Mouse (Mus musculus) bone marrow macrophage, adult 2 months (primary cell): Measurements from ENCODE around the gene Slc26a8. TPM values are rescaled to one million over a fixed set of nuclear protein-coding genes. Genes with fewer than 3 reads are reported as not detected.

Experiments used
- H3K27ac ChIP-seq: 2 replicates; pipeline ENCODE4 v1.5.1; 2012; ENCODE audit warnings: low read depth, low read length; ENCODE audit not compliant: insufficient read depth
- H3K4me1 ChIP-seq: 2 replicates; pipeline ENCODE4 v1.6.1; 2012; ENCODE audit warnings: low read length; ENCODE audit not compliant: control insufficient read depth, insufficient read depth
- H3K4me3 ChIP-seq: 2 replicates; pipeline ENCODE4 v1.5.1; 2012; ENCODE audit warnings: mild to moderate bottlenecking, low read length, moderate library complexity; ENCODE audit not compliant: insufficient read depth
- CTCF ChIP-seq: IDR thresholded peaks from 2 replicates; pipeline ENCODE4 v1.5.1; 2012; ENCODE audit warnings: low read depth, mild to moderate bottlenecking, low read length, moderate library complexity
- POLR2A ChIP-seq: IDR thresholded peaks from 2 replicates; pipeline ENCODE4 v1.6.1; 2012; ENCODE audit warnings: mild to moderate bottlenecking, low read depth, low read length, borderline replicate concordance
- polyA plus RNA-seq: library from polyadenylated mRNA; stranded (reverse); fragments of >200 nt; gene quantifications from 2 replicates; pipeline ENCODE4 v1.2.4, GENCODE M21; 2012; ENCODE audit not compliant: missing spikeins, insufficient read depth, insufficient read length

The Slc26a8 gene
- polyA plus RNA-seq, 1 experiment: not detected

- Histone ChIP-seq H3K27ac (no peak overlapping the region), H3K4me3 (no peak overlapping the region), H3K4me1 (peaks cover 13% of the 10 kb centered on the region; the same call in 1 of the 2 replicates)
- TF ChIP-seq CTCF (no peak), POLR2A (no peak)
Measured at GRCm38 (mm10) chr17:28625327-28625726, 64.7 kb downstream of the Slc26a8 start.

- H3K4me3 ChIP-seq: no peak overlapping the region
- no peak for TF ChIP-seq CTCF
- no peak for TF ChIP-seq POLR2A
- H3K27ac ChIP-seq: no peak overlapping the region
- H3K4me1 ChIP-seq: peaks cover 15% of the 10 kb centered on the region; the same call in 1 of the 2 replicates
Measured at GRCm38 (mm10) chr17:28624841-28625240, 65.2 kb downstream of the Slc26a8 start.

DNA sequence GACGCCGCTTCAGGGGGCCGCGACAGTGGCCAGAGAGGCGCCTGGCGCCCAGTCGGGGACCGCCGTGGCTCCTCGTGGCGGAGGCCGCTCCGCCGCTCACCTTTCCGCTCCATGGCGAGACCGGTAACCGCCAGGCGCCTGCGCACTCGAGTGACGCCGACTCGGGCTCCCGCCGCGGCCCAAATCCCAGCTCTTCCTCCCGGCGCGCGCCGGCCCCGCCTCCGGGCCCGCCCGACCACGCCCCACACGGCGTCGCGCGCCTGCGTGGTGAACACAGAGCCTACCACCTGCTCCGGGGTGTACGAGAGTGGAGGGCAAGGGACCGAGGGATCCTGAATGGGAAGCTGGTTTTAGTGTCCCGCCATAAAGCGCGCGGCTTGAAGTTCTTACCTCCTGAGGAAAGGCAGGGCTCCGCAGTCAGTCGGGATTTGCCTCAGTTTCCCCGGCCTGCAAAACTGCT is 67.7 kb downstream of the Slc26a8 start, which contains the start of gene Srpk1:
Srpk1 (minus strand) TSS at position 410 of the 460 bp plus-strand sequence.
- TF ChIP-seq POLR2A (no peak), CTCF (no peak)
- Histone ChIP-seq H3K27ac (peak within 1 kb of the TSS; percentile 50), H3K4me1 (peaks cover 26% of the 10 kb centered on the region), H3K4me3 (peak within 1 kb of the TSS; percentile 86)

GRCm38 (mm10) chr17:28621381-28622299 is 68.4 kb downstream of the Slc26a8 start:
- Histone ChIP-seq H3K27ac (peak overlapping the region; percentile 50), H3K4me1 (peaks cover 28% of the 10 kb centered on the region), H3K4me3 (peak overlapping the region; percentile 86)
- TF ChIP-seq CTCF: peak; percentile 28; the same call in 1 of the 2 replicates
- TF ChIP-seq POLR2A: no peak

DNA sequence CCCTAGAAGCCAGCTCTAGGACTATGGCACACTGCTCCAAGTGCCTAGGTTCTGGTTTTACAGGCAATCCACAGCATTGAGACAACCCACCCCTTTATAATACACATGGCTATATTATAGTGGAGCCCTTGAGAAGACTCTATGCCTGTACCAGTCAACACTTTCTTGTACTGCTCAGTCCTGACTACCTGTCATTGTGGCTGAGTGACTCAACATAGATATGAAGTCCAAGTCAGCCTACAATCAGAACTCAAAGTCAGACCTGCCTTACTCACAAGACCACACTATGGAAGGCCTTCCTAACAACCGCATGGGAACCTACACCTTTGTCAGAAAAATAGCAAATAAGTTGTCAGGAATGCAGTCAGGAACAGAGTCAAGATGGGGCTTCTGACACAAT is 71.3 kb downstream of the Slc26a8 start:
- H3K4me3 ChIP-seq: no peak overlapping the region
- TF ChIP-seq CTCF: no peak
- no peak for TF ChIP-seq POLR2A
- no peak overlapping the region for H3K27ac ChIP-seq
- peaks cover 28% of the 10 kb centered on the region for H3K4me1 ChIP-seq

DNA sequence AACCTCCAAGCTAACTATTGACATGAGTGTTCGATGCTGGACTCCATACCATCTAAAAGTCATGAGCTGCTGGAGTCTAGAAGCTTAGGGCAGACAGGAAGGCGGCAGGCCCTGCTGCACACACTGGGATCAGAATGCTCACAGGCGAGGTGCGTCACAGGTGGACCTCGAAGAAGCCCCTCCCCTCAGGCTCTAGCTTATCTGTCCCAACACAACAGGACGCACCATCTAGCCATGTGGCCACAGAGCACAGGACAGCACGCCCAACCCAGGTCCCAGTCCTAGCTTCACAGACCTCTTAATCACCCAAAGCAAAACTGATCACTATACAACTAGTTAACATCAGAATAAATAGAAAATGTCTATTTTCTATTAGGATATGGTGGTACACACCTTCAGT is 71.9 kb downstream of the Slc26a8 start:
- Histone ChIP-seq H3K4me3 (no peak overlapping the region), H3K4me1 (peaks cover 28% of the 10 kb centered on the region)
- TF ChIP-seq CTCF (no peak), POLR2A (no peak)

GRCm38 (mm10) chr17:28617636-28618035 is 72.4 kb downstream of the Slc26a8 start:
- Histone ChIP-seq H3K4me1 (peaks cover 27% of the 10 kb centered on the region), H3K27ac (no peak overlapping the region), H3K4me3 (no peak overlapping the region)
- TF ChIP-seq CTCF (no peak), POLR2A (no peak)

More for the DNA sequence above, 71.9 kb downstream of the Slc26a8 start:
- H3K27ac ChIP-seq: no peak overlapping the region

DNA sequence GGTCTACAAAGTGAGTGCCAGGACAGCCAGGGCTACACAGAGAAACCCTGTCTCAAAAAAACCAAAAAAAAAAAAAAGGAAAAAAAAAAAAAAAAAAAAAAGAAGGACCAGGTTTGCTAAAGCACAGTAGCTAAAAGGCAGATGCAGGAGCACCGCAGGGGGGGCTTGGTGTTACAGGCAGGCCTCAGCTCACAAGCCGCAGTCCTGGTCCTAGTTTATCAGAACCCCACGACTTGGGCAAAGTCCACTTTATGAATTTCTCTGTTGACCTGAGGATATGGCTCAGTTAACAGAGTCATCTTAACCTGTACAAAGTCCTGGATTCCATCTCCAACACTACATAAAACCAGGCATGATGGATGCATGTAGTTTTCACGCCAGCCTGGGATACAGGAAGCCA is 74.7 kb downstream of the Slc26a8 start:
- TF ChIP-seq POLR2A (no peak), CTCF (no peak)
- no peak overlapping the region for H3K27ac ChIP-seq
- H3K4me3 ChIP-seq: no peak overlapping the region
- H3K4me1 ChIP-seq: peaks cover 23% of the 10 kb centered on the region

- no peak overlapping the region for H3K4me3 ChIP-seq
- H3K27ac ChIP-seq: no peak overlapping the region
- peaks cover 21% of the 10 kb centered on the region for H3K4me1 ChIP-seq
- TF ChIP-seq CTCF (no peak), POLR2A (no peak)
Measured at GRCm38 (mm10) chr17:28613096-28613495, 76.9 kb downstream of the Slc26a8 start.

DNA sequence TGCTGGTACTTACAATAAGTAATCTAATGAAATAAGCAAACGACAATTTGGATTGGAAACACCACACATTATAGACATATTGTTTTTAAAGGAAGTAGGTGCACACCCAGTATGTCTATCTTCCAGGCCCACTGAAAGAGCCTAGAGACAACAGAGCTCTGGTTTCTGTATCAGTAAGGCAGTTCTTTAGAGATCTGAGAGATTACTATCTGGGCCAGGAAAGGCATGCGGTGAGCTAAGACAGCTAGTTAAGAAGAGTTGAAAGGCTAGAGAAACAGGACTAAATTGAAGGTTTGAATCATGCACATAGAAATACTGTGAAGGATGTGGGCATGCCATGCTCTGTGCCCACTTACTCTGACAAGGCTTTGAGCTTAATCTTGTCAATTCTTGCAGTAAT is 77.4 kb downstream of the Slc26a8 start:
- Histone ChIP-seq H3K4me1 (peaks cover 18% of the 10 kb centered on the region), H3K4me3 (no peak overlapping the region), H3K27ac (no peak overlapping the region)
- no peak for TF ChIP-seq POLR2A
- TF ChIP-seq CTCF: no peak
